Mouse (Mus musculus) lung, adult 2 months (tissue): Measurements from ENCODE around the gene Mrpl34. TPM values are rescaled to one million over a fixed set of nuclear protein-coding genes. Genes with fewer than 3 reads are reported as not detected.
"Not testable (repeated sequence)": the region's sequence is repeated elsewhere in the genome, so short reads cannot be mapped to it uniquely, and the experiment has no call there.

Experiments used
- DNase-seq: peaks from one replicate; pipeline ENCODE4 v3.0.0; 2022
- H3K4me1 ChIP-seq: fragments of 200-500 bp; 2 replicates; pipeline ENCODE4 v1.6.1; 2011; ENCODE audit warnings: low read length; ENCODE audit not compliant: control insufficient read depth, insufficient read depth
- H3K4me3 ChIP-seq: fragments of 200-500 bp; replicated peaks from 2 replicates; pipeline ENCODE3; 2011; ENCODE audit warnings: low read depth, mild to moderate bottlenecking, control low read depth, low read length; ENCODE audit errors: extremely low read depth
- CTCF ChIP-seq: fragments of 200-500 bp; IDR thresholded peaks from 2 replicates; pipeline ENCODE4 v1.5.1; 2011; ENCODE audit warnings: mild to moderate bottlenecking, low read length, control low read depth; ENCODE audit not compliant: insufficient read depth
- POLR2A ChIP-seq: fragments of 200-500 bp; IDR thresholded peaks from 2 replicates; pipeline ENCODE4 v1.6.1; 2011; ENCODE audit warnings: low read depth, mild to moderate bottlenecking, control low read depth, low read length, borderline replicate concordance; ENCODE audit errors: extremely low read depth
- WGBS: fragments of 180-500 bp; shearing (Covaris S2); methylation state at CpG from one replicate; pipeline ENCODE4 v1.1.7; 2018; 5-methylcytosine and 5-hydroxymethylcytosine counted together
- polyA plus RNA-seq: library from polyadenylated mRNA; depleted of rRNA; stranded (reverse); fragments of >200 nt; gene quantifications from 2 replicates; pipeline ENCODE4 v1.2.3, GENCODE M21; 2012; rRNA removed

Gene Mrpl34
- polyA plus RNA-seq = 59.4 and 72.5 TPM in 2 replicates

GRCm38 (mm10) chr8:71464513-71465500 is at the start of gene Mrpl34:
TSS of gene Mrpl34 (plus strand) at chr8:71464959.
- Histone ChIP-seq H3K4me3 (peak within 1 kb of the TSS; percentile 85), H3K4me1 (peaks cover 9% of the 10 kb centered on the region)
- WGBS = under 1% methylated on average over 59 of the region's 59 CpGs
- TF ChIP-seq CTCF (peak; percentile 87), POLR2A (peak; percentile 81; the same call in 1 of the 2 replicates)
- DNase-seq = peak; percentile 99

GRCm38 (mm10) chr8:71422121-71422520 is 42.6 kb upstream of the Mrpl34 start:
- H3K4me1 ChIP-seq = no peaks in the 10 kb centered on the region
- DNase-seq = no peak
- H3K4me3 ChIP-seq = no peak overlapping the region
- TF ChIP-seq CTCF (no peak), POLR2A (no peak)

- DNase-seq, H3K4me1 ChIP-seq, H3K4me3 ChIP-seq: not testable (repeated sequence)
- 76% methylated on average over 1 of the region's 1 CpGs for WGBS
Observed at GRCm38 (mm10) chr8:71432935-71433334, 31.8 kb upstream of the Mrpl34 start.

GRCm38 (mm10) chr8:71437041-71437440 is 27.7 kb upstream of the Mrpl34 start:
- WGBS = 40% methylated on average over 3 of the region's 3 CpGs
- Histone ChIP-seq H3K4me1 (no peaks in the 10 kb centered on the region), H3K4me3 (no peak overlapping the region)
- no peak for DNase-seq
- no peak for TF ChIP-seq POLR2A
- no peak for TF ChIP-seq CTCF

DNA sequence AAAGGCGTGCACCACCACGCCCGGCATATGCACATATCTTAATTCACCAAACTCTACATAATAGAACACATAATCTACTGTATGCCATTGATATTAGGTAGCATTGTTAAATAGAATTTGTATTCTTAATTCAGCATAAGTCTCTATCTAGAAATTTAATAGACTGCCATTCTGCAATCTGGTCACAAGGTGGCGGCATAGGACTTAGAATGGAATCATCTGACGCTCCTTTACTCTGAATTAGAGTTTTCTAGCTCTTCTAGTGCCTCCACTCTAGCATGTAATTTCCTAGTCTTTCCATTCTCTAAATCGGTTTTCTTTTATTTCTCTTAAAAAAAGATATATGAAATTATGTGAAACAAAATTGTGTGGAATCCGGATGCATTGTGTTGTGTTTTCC is 23.4 kb upstream of the Mrpl34 start:
- peak; percentile 31; the same call in 1 of the 2 replicates for TF ChIP-seq CTCF
- no peak for TF ChIP-seq POLR2A
- peak; percentile 46 for DNase-seq
- Histone ChIP-seq H3K4me1 (no peaks in the 10 kb centered on the region), H3K4me3 (no peak overlapping the region)
- under 1% methylated on average over 7 of the region's 7 CpGs for WGBS

DNA sequence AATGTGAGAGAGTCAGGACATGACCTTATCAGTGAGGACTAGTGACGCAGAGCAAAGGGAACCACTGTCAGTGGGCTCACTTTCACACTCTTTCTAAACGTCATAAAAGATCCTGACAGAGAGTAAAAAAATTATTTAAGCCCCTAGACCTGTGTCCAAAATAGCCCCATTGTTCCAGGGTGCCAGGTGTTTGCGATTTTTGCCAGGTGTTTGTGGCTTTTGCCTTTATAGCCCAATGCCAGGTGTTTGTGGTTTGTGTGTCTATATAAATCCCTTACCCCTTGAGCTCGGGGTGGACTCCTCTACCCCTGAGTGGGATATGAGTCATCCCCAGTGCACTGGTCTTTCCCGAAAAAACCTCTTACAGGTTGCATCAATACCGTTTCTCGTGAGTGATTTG is 19.7 kb upstream of the Mrpl34 start:
- DNase-seq = no peak
- no peak overlapping the region for H3K4me3 ChIP-seq
- no peak for TF ChIP-seq POLR2A
- no peak for TF ChIP-seq CTCF
- no peaks in the 10 kb centered on the region for H3K4me1 ChIP-seq
- 74% methylated on average over 7 of the region's 7 CpGs for WGBS

DNA sequence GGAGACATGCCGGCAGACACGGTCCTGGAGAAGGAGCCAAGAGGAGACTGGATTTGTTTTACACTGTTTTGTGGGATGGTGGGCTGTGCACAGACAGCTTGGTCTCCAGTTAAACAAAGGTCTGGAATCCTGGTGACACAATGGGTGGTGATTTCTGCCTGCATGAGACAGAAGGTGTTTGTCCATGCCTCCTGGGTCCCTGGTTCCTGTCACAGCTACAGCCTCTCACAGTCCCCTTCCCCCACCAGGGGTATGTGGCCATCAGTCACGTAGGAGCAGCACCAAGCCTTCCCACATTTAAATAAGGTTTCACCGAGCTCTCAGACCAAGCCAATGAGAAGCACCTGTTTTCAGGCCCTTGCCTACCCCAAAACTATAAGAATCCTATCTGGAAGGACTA is 13.4 kb upstream of the Mrpl34 start:
- TF ChIP-seq CTCF = no peak
- no peak for TF ChIP-seq POLR2A
- 66% methylated on average over 4 of the region's 4 CpGs for WGBS
- no peak for DNase-seq
- H3K4me1 ChIP-seq = no peaks in the 10 kb centered on the region
- H3K4me3 ChIP-seq = no peak overlapping the region

DNA sequence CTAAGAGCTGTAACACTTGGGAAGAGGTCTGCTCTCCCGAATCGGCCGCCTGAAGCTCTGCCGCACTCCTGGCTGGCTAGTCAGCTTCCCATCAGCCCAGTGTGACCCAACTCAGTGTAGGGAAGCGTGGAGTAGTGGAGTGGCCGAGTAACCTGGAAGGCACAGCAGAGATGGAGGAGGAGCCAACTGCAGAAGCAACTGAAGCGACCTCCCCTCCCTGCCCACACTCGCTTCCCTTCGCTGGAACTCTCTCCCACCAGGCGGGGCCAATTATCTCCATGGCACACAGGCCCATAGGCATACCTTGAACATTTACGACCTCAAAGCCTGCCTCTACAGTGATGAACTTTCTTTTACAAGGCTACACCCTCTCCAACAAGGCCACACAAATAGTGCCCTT is 13.0 kb upstream of the Mrpl34 start:
- no peak for TF ChIP-seq POLR2A
- TF ChIP-seq CTCF = no peak
- no peak for DNase-seq
- WGBS = 59% methylated on average over 11 of the region's 11 CpGs
- H3K4me3 ChIP-seq = no peak overlapping the region
- no peaks in the 10 kb centered on the region for H3K4me1 ChIP-seq

GRCm38 (mm10) chr8:71452669-71453068 is 12.1 kb upstream of the Mrpl34 start:
- 69% methylated on average over 2 of the region's 2 CpGs for WGBS
- Histone ChIP-seq H3K4me3 (no peak overlapping the region), H3K4me1 (no peaks in the 10 kb centered on the region)
- no peak for TF ChIP-seq POLR2A
- no peak for TF ChIP-seq CTCF
- DNase-seq = no peak

GRCm38 (mm10) chr8:71454668-71455067 is 10.1 kb upstream of the Mrpl34 start:
- WGBS = 67% methylated on average over 8 of the region's 8 CpGs
- no peak for DNase-seq
- TF ChIP-seq CTCF = no peak
- no peak for TF ChIP-seq POLR2A
- H3K4me3 ChIP-seq = no peak overlapping the region
- no peaks in the 10 kb centered on the region for H3K4me1 ChIP-seq
